Mouse (Mus musculus) layer of hippocampus, adult 2 months (tissue): ENCODE measurements at regions not wholly inside any gene's neighbourhood (a gene's known extent, or its start where the extent isn't known, plus 50 kb on each side); places are given as distances from the start of the nearest gene placed in this dataset.

Experiments used
- DNase-seq, 2 experiments: peaks; one replicate each; pipeline ENCODE4 v3.0.0; 2022; ENCODE audit warnings: low spot score in 2 of 2
- H3K27ac ChIP-seq: fragments of 200-600 bp; 2 replicates; pipeline ENCODE4 v1.8.1; 2022
- H3K4me3 ChIP-seq: fragments of 200-600 bp; 2 replicates; pipeline ENCODE4 v1.8.1; 2022; ENCODE audit warnings: mild to moderate bottlenecking
- CTCF ChIP-seq: fragments of 200-600 bp; conservative IDR thresholded peaks from 2 replicates; pipeline ENCODE4 v1.8.1; 2022; ENCODE audit warnings: antibody characterized with exemption, mild to moderate bottlenecking, moderate library complexity

DNA sequence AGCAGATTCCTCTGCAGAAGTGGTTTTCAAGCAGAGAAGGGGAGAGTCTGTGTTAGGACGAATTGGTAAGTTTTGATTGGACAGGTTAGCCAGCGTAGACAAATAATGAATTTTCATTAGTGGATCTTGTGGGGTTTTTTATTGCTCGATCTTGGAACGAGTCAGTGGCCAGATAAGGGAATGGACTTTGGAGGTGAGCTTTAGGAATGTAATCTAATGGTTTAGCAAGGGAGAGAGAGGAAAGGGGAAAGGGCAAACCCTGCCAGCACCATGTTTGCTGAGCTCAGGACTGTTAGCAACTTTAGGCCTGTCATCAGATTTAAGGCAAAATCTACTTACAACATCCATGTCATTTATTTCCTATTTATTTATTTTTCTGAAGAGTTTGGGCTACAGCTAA is 464.1 kb downstream of the Zfp619 start:
- no peak for DNase-seq
- Histone ChIP-seq H3K4me3 (no peak overlapping the region), H3K27ac (no peak overlapping the region)
- no peak for TF ChIP-seq CTCF
